Mouse (Mus musculus): Measurements from ENCODE around the gene Olfr331. TPM values are rescaled to one million over a fixed set of nuclear protein-coding genes. Genes with fewer than 3 reads are reported as not detected.
"Not testable (repeated sequence)": the region's sequence is repeated elsewhere in the genome, so short reads cannot be mapped to it uniquely, and the experiment has no call there.

The Olfr331 gene
- total RNA-seq (2022), result not detected

DNA sequence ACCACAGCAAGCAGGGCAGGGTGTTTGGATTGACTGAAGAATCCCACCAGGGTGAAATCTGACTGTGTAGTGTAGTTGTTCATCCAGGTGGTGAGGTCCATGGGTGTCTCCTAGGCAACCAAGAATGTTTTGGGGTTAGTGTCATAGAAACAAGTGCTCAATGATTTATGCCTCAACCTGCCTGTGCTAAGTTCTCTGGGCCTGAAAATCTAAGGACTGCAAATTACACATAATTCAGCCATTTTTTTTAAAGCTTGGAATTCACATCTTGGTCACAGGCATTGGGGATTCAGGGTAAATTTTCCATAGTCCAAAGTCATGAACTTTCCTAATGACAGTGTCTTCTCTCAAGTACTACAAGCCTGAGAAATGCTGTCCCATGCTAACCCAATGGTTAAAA, at the start of gene Olfr331:
Olfr331 (minus strand) TSS at position 101 of the 400 bp plus-strand sequence.
- not testable (repeated sequence) for DNase-seq (ENCODE audit: low spot score)

DNA sequence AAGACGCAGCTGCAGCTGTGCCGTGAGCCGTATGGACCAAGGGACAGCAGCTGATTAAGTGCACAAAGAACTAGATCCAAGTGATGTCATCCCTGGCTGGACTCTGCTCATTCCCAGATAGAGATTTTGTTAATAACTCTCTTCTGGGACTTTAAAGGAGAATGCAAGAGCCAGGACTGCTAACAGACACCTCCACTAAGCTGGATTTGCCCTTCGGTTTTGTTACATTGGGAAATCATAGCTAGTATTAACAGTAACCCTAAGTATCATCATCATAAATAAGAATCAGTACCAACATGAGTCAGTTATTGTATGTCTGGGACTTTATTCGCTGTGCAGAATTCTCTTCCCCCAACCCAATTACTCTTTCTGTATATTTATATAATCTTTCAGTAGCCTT, 44.0 kb upstream of the Olfr331 start, which contains the start of gene Olfr329-ps:
Olfr329-ps (minus strand) TSS at position 101 of the 400 bp plus-strand sequence.
- DNase-seq (ENCODE audit: low spot score), result peak; percentile 4

DNA sequence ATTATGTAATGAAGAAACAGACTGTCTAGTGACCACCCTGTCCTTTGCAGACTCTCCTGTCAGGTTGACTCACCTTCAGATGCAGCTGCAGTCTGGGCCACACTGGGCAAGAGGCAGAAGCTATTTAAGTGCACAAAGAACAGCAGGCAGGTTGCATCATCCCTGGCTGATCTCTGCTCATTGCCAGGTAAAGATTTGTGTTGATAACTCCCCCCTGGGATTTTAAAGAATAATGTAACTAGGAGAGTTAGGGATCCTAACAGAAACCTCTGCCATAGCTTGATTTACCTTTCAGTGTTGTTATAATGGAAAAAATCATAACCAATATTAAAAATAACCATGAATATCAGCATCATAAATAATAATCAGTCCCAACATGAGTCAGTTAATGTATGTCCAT, 32.4 kb upstream of the Olfr331 start, which contains the start of gene Olfr330:
Olfr330 (minus strand) TSS at position 101 of the 400 bp plus-strand sequence.
- DNase-seq (ENCODE audit: low spot score), result not testable (repeated sequence)

DNA sequence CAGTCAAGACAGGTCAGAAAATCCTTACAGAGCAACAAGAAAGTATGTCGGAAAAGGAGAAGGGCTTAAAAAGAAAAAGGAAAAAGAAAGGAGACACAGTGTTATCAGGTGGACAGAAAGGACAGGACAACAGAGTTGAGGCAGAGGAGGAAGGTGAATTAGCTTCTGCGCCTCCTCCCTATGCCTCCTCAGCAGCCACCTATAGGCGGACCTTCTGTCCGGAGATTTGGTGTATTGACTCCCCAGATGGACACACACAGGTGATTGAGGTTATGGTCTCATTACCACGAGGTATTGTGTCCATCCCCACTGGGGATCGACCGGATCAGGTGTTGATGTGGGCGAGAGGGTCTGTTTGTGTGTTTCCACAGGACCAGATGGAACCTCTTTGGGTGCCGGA, 17.4 kb upstream of the Olfr331 start:
- DNase-seq (ENCODE audit: low spot score), result peak; percentile 4

DNA sequence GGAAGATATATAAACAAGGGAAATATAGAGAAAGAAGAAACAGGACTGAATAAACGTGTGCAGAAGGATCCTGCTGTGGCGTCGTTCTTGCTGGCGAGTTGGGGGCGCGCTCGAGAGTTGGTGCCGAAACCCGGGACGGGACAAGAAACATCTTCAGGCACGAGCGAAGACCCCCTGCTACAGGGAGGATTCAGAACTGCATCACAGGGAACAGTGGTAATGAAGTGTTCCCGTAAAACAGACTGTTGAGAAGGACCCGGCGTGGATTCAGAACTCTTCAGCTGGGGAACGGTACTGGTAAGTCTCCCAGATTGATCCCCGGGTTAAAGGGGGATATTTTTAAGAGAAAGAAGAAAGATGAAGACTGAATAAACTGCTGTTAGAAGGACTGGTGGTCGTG, 16.5 kb upstream of the Olfr331 start:
- peak; percentile 53 for DNase-seq (ENCODE audit: low spot score)

DNA sequence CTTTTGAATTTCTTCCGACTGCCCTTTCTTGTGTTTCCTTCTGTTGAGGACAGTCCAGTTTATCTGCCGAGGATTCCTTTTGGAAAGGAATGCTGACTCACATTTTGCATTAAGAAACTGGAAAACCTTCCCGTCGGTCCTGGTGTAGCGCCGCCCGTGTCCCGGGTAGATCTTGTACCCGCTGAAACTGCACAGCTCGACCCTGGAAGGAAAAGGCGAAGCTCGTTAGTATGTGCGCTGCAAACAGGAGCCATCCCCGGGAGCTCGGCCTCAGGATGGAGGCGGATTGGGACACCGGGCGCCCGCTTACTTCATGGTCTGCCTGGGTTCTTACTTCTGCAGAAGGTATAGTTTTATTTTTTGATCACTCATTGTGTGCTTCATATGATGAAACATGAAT, 6.7 kb upstream of the Olfr331 start:
- not testable (repeated sequence) for DNase-seq (ENCODE audit: low spot score)

DNA sequence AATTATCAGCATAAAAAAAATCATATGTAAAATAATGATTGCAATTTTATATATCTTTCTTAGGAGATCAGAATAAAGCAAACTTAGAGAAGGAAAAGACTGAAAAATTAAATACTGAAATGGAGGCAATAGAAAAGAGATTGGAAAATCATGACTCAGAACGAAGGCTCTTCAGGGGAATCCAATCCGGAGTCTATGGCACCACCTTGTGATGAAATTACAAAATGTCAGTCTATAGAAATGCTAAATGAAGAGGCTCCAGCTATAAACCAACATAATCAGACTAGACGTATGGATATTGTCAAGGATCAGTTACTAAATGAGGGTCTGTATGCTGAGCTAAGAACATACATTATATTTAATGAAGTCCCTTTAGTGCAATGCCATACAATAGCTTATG, 3.1 kb downstream of the Olfr331 start:
- peak; percentile 6 for DNase-seq (ENCODE audit: low spot score)

DNA sequence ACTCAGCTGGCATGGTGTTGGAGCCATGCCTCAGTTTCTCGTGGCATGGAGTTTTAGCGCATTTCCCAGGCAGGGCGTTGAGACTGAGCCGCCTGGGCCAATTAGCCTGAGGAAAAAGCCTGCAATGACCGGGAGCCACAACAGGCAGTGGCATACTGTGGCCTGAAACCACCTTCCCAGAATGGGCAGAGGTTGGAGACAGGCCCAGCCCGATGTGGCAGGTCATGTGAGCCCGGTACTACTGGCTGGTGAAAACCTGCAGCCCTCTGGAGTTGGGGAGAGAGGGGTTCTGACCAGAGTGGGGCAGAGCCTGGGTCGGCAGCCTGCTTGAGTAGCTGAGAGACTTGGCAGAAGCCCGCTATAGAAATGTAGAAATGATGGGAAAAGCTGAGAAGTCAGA, 3.6 kb downstream of the Olfr331 start:
- DNase-seq (ENCODE audit: low spot score), result peak; percentile 62

DNA sequence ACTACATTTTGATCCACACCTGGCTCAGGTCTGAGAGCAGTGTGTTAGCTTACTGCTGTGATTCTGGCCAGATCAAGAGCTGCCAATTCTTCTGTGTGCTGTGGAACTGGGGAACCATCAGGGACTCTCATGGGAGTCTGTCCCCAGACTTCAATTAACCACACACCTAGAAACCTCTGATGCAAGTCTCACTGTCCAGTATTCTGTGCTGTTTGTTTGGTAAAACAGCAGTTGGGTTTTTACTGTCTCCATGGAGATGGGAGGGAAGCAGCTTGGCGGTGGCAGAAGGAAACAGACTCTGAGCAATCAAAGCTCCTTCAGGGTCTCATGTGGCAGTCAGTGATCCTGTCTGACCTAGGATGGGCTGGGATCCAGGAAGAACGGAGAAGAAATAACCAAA, 9.9 kb downstream of the Olfr331 start, which contains the start of gene Olfr332:
Olfr332 (minus strand) TSS at position 101 of the 400 bp plus-strand sequence.
- no peak for DNase-seq (ENCODE audit: low spot score)

DNA sequence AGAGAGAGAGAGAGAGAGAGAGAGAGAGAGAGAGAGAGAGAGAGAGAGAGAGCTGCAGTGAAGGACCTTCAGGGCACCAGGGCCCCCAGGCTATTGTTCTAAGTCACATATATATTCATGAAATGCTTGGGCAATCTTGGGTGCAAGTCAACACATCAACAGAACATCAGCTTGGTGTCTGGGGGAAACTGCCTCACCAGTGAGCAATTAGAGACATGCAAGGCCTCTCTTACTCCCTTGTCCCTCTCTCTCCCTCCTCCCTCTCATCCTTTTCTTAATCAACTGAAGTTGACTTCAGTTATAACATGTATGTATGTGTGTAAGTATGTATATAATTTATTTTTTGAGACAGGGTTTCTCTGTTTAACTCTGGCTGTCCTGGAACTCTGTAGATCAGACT, 40.2 kb downstream of the Olfr331 start, which contains the start of gene Olfr30:
Olfr30 (minus strand) TSS at position 101 of the 400 bp plus-strand sequence.
- no peak for DNase-seq (ENCODE audit: low spot score)

DNA sequence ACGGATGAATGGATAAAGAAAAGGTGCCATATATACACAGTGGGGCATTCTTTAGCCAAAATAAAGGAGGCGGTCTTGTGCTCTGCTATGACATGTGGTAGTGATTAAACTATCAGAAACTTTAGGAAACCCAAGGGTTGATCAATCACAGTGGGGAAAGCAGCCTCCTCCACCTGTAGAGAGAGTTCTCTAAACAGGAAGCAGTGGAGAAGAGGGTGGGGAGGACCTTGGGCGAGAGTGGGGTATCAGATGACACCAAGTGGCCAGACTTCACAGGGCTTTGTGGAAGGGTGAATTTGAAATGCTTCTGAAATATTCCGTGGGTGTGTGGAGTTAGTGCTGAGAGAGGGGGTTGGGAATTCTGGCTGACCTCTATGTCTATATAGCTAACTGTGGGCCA, 48.8 kb downstream of the Olfr331 start:
- DNase-seq (ENCODE audit: low spot score), result no peak

DNA sequence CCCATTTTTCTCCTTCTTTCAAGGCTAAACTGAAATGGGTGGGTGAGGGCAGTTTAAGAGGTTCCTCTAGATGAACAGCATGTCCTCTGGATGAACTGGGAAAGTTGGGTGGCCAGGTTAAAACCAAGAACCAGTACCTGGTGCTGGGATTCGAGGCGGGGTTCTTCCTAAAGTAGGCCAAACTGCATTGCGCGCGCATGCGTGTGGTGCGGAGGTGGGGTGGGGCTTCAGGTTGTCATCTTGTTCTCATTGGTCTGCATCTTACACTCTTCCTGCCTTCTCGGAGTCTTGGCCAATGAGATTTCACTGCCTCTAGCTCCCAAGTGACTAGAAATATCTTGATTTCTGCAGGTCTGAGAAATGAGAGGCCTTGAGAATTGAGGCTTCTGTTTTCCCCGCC, 49.6 kb downstream of the Olfr331 start, which contains the start of gene Lypd9:
Lypd9 (minus strand) TSS at position 165 of the 400 bp plus-strand sequence.
- DNase-seq (ENCODE audit: low spot score), result no peak

Other genes with a start within 250 kb of the Olfr331 start
- gene 4930438A08Rik, start 227.8 kb downstream of the Olfr331 start, total RNA-seq (2022), result not detected
- 1 to 10 TPM; 3.0 to 5.0 (median 3.5) TPM for gene Zfp692, start 195.5 kb downstream of the Olfr331 start, total RNA-seq (2022)
- gene Zfp672, start 172.2 kb downstream of the Olfr331 start, total RNA-seq (2022), result 10 to 100 TPM; 41.4 to 45.8 (median 45.2) TPM
- 10 to 100 TPM; 25.4 to 36.8 (median 30.4) TPM for gene Sh3bp5l, start 171.8 kb downstream of the Olfr331 start, total RNA-seq (2022)
- gene Lypd8, start 123.5 kb downstream of the Olfr331 start, total RNA-seq (2022), result not detected
- not detected for gene 1810065E05Rik, start 81.5 kb downstream of the Olfr331 start, total RNA-seq (2022)
- gene Gm12253, start 70.0 kb downstream of the Olfr331 start, total RNA-seq (2022), result not detected
- not detected for gene Lypd9, start 49.6 kb downstream of the Olfr331 start, total RNA-seq (2022)
- not detected for gene Olfr30, start 40.3 kb downstream of the Olfr331 start, total RNA-seq (2022)
- gene Olfr332, start 10.0 kb downstream of the Olfr331 start, total RNA-seq (2022), result not detected
- not detected for gene Olfr330, start 32.3 kb upstream of the Olfr331 start, total RNA-seq (2022)
- not detected for gene Olfr329-ps, start 43.9 kb upstream of the Olfr331 start, total RNA-seq (2022)
- not detected for gene Olfr328, start 53.1 kb upstream of the Olfr331 start, total RNA-seq (2022)
- gene Olfr224, start 68.0 kb upstream of the Olfr331 start, total RNA-seq (2022), result not detected
- gene Olfr325, start 75.2 kb upstream of the Olfr331 start, total RNA-seq (2022), result not detected
- gene Olfr324, start 92.5 kb upstream of the Olfr331 start, total RNA-seq (2022), result not detected
- 1 to 10 TPM; 3.2 to 9.2 (median 6.2) TPM for gene 2210407C18Rik, start 113.5 kb upstream of the Olfr331 start, total RNA-seq (2022)
- gene Olfr323, start 127.9 kb upstream of the Olfr331 start, total RNA-seq (2022), result not detected
- gene Trim58, start 137.9 kb upstream of the Olfr331 start, total RNA-seq (2022), result not detected
- not detected for gene Olfr322, start 156.2 kb upstream of the Olfr331 start, total RNA-seq (2022)
- not detected for gene Olfr320, start 178.5 kb upstream of the Olfr331 start, total RNA-seq (2022)
- not detected for gene Olfr319, start 196.6 kb upstream of the Olfr331 start, total RNA-seq (2022)
- not detected for gene Olfr318, start 221.4 kb upstream of the Olfr331 start, total RNA-seq (2022)
- not detected for gene Olfr317, start 236.6 kb upstream of the Olfr331 start, total RNA-seq (2022)

Data from heart, adult 8-10 months (tissue).